8 mouse cellular contexts compared by ENCODE assay signal in the genomic region with DNA sequence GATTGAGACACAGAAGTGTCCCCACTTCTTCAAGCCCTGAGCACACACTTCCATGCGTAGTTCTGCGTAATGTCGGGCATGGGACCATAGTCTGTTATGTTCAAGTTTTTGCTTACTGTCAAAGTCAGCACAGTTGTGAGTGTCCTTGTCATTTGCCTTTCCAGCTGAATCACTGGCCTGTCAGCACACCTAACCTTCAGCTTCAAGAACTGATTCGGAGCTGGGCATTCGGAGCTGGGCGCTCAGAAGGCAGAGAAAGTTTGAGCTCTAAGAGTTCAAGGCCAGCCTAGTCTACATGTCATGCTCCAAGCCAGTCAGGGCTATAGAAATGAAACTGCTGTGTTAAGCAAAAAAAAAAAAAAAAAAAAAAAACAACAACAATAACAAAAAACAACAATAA.
"Had no signal": no experiment of that assay in that cellular context is flagged by ENCODE, and none has a peak within 500 bp of the region (broad histone marks: within the 10 kb centered on the region; RNA-seq: fewer than 3 reads in every experiment).

No protein-coding gene starts in this region.

- DNase-seq: liver, postnatal 0 days; lung, adult 2 months; lung, postnatal 14 days; lung, postnatal 36 days; midbrain, embryonic 14.5 days; right cerebral cortex, postnatal 14 days; thymus, postnatal 14 days; thymus, postnatal 36 days had no signal
